Mouse (Mus musculus): ENCODE data around the gene Cidec.

Gene Cidec

GRCm38 (mm10) chr6:113473246-113473645 is 37.7 kb upstream of the Cidec start:
- no peaks in the 10 kb centered on the region for H3K36me3 ChIP-seq (ENCODE audit: insufficient read depth, low read length)
- no peak overlapping the region for H3K4me3 ChIP-seq (replicated peaks; ENCODE audit: low read length)
- no peaks in the 10 kb centered on the region for H3K9me3 ChIP-seq (ENCODE audit: low read length)
- TF ChIP-seq POU5F1 (IDR thresholded peaks at IDR 0.05; ENCODE audit: borderline replicate concordance, low read length) (no peak), CTCF (conservative IDR thresholded peaks at IDR 0.05; ENCODE audit: low read length) (no peak), NANOG (IDR thresholded peaks at IDR 0.05; ENCODE audit: borderline replicate concordance, low read length) (no peak)
- peaks cover 46% of the 10 kb centered on the region for H3K4me1 ChIP-seq (replicated peaks; ENCODE audit: low read depth, low read length)
- peaks cover 56% of the 10 kb centered on the region for H3K27me3 ChIP-seq (ENCODE audit: insufficient read depth, low read length)

DNA sequence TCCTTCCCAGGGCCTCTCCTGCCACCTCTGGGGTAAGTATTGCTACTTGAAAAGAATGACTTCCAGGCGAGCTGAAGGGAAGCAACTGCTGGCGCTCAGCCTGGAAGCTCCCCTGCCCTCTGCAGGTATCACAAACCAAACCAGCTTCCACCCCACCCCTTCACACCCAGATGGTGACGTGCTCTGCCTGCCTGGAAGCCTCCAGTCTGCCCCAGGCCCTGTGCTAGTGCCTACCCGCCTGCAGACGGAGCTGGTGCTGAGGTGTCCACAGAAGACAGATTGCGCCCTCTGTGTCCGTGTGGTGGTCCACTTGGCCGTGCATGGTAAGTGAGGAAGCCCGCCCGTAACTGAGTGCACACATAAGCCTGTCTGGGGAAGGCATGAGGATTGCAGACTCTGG is 36.5 kb upstream of the Cidec start:
- Histone ChIP-seq H3K4me1 (replicated peaks; ENCODE audit: low read depth, low read length) (peaks cover 45% of the 10 kb centered on the region), H3K9me3 (ENCODE audit: low read length) (no peaks in the 10 kb centered on the region), H3K36me3 (ENCODE audit: insufficient read depth, low read length) (no peaks in the 10 kb centered on the region), H3K4me3 (replicated peaks; ENCODE audit: low read length) (peak overlapping the region; percentile 66), H3K27me3 (ENCODE audit: insufficient read depth, low read length) (peaks cover 58% of the 10 kb centered on the region)
- TF ChIP-seq CTCF (conservative IDR thresholded peaks at IDR 0.05; ENCODE audit: low read length) (no peak), NANOG (IDR thresholded peaks at IDR 0.05; ENCODE audit: borderline replicate concordance, low read length) (no peak), POU5F1 (IDR thresholded peaks at IDR 0.05; ENCODE audit: borderline replicate concordance, low read length) (no peak)

DNA sequence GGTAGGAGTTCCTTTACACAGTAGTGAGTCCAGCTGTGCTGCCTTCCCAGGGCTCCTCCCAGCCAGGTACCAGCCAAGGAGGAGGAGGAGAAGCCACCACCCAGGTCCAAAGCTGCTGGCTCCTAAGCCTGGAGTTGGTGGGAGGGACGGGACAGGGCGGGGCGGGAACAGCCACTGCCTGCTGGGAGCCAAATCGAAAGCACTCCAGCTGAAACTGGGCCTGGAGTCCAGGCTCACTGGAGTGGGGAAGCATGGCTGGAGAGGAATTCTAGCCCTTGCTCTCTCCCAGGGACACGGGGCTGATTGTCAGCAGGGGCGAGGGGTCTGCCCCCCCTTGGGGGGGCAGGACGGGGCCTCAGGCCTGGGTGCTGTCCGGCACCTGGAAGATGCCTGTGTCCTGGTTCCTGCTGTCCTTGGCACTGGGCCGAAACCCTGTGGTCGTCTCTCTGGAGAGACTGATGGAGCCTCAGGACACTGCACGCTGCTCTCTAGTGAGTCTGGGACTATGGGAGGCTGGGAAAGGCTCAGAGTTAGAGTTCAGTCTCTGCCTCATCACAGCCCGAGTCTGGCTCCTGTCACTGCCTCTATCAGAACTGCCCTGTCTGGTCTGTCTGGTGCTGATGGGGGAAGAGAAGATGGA is 35.9 kb upstream of the Cidec start, which contains the start of gene Il17rc:
Gene Il17rc, plus strand, starts transcription at position 131 of the 640 bp plus-strand sequence.
- H3K9me3 ChIP-seq (ENCODE audit: low read length), result no peaks in the 10 kb centered on the region
- TF ChIP-seq CTCF (conservative IDR thresholded peaks at IDR 0.05; ENCODE audit: low read length) (no peak), POU5F1 (IDR thresholded peaks at IDR 0.05; ENCODE audit: borderline replicate concordance, low read length) (no peak), NANOG (IDR thresholded peaks at IDR 0.05; ENCODE audit: borderline replicate concordance, low read length) (no peak)
- H3K4me1 ChIP-seq (replicated peaks; ENCODE audit: low read depth, low read length), result peaks cover 45% of the 10 kb centered on the region
- H3K27me3 ChIP-seq (ENCODE audit: insufficient read depth, low read length), result peaks cover 58% of the 10 kb centered on the region
- peak within 1 kb of the TSS; percentile 66 for H3K4me3 ChIP-seq (replicated peaks; ENCODE audit: low read length)
- H3K36me3 ChIP-seq (ENCODE audit: insufficient read depth, low read length), result no peaks in the 10 kb centered on the region

DNA sequence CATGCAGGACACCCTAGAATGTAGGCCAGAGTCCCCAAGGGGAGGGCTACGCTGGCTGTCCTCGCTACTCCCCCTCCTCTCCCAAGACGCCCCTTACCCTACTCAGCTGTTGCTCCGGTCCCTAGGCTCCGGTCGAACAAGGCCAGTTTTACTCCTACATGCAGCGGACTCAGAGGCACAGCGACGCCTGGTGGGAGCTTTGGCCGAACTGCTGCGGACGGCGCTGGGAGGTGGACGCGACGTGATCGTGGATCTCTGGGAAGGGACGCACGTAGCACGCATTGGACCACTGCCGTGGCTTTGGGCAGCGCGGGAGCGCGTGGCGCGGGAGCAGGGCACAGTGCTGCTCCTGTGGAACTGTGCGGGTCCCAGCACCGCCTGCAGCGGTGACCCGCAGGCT is 33.9 kb upstream of the Cidec start:
- peak; percentile 33; the same call in 1 of the 2 replicates for TF ChIP-seq CTCF (conservative IDR thresholded peaks at IDR 0.05; ENCODE audit: low read length)
- TF ChIP-seq POU5F1 (IDR thresholded peaks at IDR 0.05; ENCODE audit: borderline replicate concordance, low read length), result no peak
- TF ChIP-seq NANOG (IDR thresholded peaks at IDR 0.05; ENCODE audit: borderline replicate concordance, low read length), result no peak
- H3K36me3 ChIP-seq (ENCODE audit: insufficient read depth, low read length), result no peaks in the 10 kb centered on the region

GRCm38 (mm10) chr6:113469021-113469420 is 33.5 kb upstream of the Cidec start:
- no peaks in the 10 kb centered on the region for H3K36me3 ChIP-seq (ENCODE audit: insufficient read depth, low read length)
- peak; percentile 81 for TF ChIP-seq CTCF (conservative IDR thresholded peaks at IDR 0.05; ENCODE audit: low read length)
- TF ChIP-seq POU5F1 (IDR thresholded peaks at IDR 0.05; ENCODE audit: borderline replicate concordance, low read length), result no peak
- no peak for TF ChIP-seq NANOG (IDR thresholded peaks at IDR 0.05; ENCODE audit: borderline replicate concordance, low read length)
- H3K4me1 ChIP-seq (replicated peaks; ENCODE audit: low read depth, low read length), result peaks cover 49% of the 10 kb centered on the region
- peaks cover 68% of the 10 kb centered on the region for H3K27me3 ChIP-seq (ENCODE audit: insufficient read depth, low read length)
- no peaks in the 10 kb centered on the region for H3K9me3 ChIP-seq (ENCODE audit: low read length)
- peak overlapping the region; percentile 78 for H3K4me3 ChIP-seq (replicated peaks; ENCODE audit: low read length)

More for the DNA sequence above, 33.9 kb upstream of the Cidec start:
- Histone ChIP-seq H3K27me3 (ENCODE audit: insufficient read depth, low read length) (peaks cover 68% of the 10 kb centered on the region), H3K4me1 (replicated peaks; ENCODE audit: low read depth, low read length) (peaks cover 45% of the 10 kb centered on the region), H3K9me3 (ENCODE audit: low read length) (no peaks in the 10 kb centered on the region), H3K4me3 (replicated peaks; ENCODE audit: low read length) (peak overlapping the region; percentile 78)

DNA sequence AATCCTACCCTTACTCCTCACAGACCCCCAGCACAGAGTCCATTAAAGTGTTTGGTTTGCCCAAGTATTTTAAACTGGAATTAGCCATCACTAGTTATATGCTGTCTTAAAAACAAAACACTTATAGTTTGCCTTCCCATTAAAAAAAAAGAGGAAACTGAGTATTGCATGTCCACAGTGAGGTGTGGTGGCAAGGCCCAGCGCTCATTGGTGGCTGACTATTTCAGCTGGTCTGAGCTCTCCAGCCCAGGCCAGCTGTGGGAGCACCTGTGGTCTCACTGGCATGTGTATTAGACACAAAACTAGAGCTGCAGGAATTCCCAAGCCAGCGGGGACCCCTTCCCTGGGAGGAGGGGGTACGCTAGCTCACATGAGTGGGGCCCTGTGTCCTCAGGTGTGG is 33.0 kb upstream of the Cidec start:
- peaks cover 52% of the 10 kb centered on the region for H3K4me1 ChIP-seq (replicated peaks; ENCODE audit: low read depth, low read length)
- no peaks in the 10 kb centered on the region for H3K9me3 ChIP-seq (ENCODE audit: low read length)
- TF ChIP-seq POU5F1 (IDR thresholded peaks at IDR 0.05; ENCODE audit: borderline replicate concordance, low read length) (no peak), NANOG (IDR thresholded peaks at IDR 0.05; ENCODE audit: borderline replicate concordance, low read length) (no peak), CTCF (conservative IDR thresholded peaks at IDR 0.05; ENCODE audit: low read length) (no peak)
- H3K36me3 ChIP-seq (ENCODE audit: insufficient read depth, low read length), result no peaks in the 10 kb centered on the region
- H3K4me3 ChIP-seq (replicated peaks; ENCODE audit: low read length), result no peak overlapping the region; the same call in 1 of the 2 replicates
- H3K27me3 ChIP-seq (ENCODE audit: insufficient read depth, low read length), result peaks cover 67% of the 10 kb centered on the region

DNA sequence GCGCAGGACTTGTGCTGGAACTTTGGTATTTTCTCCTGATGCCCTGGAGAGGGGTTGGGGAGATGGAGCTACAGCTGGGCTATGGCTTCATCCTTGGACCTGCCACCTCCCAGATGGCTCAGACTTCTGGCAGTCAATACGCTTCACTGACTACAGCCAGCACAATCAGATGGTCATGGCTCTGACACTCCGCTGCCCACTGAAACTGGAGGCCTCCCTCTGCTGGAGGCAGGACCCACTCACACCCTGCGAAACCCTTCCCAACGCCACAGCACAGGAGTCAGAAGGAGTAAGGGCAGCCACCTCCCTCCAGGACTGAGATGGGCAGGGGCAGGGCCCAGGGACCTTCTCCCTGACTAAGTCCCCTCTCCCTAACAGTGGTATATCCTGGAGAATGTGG is 30.0 kb upstream of the Cidec start:
- Histone ChIP-seq H3K27me3 (ENCODE audit: insufficient read depth, low read length) (peaks cover 55% of the 10 kb centered on the region), H3K4me1 (replicated peaks; ENCODE audit: low read depth, low read length) (peaks cover 29% of the 10 kb centered on the region), H3K9me3 (ENCODE audit: low read length) (no peaks in the 10 kb centered on the region), H3K36me3 (ENCODE audit: insufficient read depth, low read length) (no peaks in the 10 kb centered on the region), H3K4me3 (replicated peaks; ENCODE audit: low read length) (no peak overlapping the region)
- TF ChIP-seq CTCF (conservative IDR thresholded peaks at IDR 0.05; ENCODE audit: low read length) (no peak), NANOG (IDR thresholded peaks at IDR 0.05; ENCODE audit: borderline replicate concordance, low read length) (no peak), POU5F1 (IDR thresholded peaks at IDR 0.05; ENCODE audit: borderline replicate concordance, low read length) (no peak)

DNA sequence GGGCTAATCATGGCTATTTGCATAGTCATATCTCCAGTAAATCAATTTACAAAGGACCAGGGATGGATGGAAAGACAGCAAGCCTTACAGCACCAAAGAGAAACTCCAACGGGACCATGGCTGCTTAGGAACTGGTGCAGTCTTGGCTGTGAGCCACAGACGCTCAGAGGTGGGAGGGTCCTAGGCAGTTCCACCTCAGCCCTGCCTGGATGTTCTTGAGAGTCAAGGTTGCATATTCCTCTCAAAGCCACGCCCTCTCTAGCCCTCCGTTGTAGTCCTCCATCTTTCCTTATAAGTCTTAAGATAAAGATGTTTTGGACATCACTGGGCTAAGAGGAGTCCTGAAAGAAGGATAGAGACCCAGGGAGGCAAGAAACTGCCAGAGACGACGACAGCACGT is 28.5 kb upstream of the Cidec start:
- TF ChIP-seq CTCF (conservative IDR thresholded peaks at IDR 0.05; ENCODE audit: low read length), result no peak
- TF ChIP-seq NANOG (IDR thresholded peaks at IDR 0.05; ENCODE audit: borderline replicate concordance, low read length), result no peak
- no peak for TF ChIP-seq POU5F1 (IDR thresholded peaks at IDR 0.05; ENCODE audit: borderline replicate concordance, low read length)
- Histone ChIP-seq H3K4me1 (replicated peaks; ENCODE audit: low read depth, low read length) (peaks cover 17% of the 10 kb centered on the region), H3K9me3 (ENCODE audit: low read length) (no peaks in the 10 kb centered on the region), H3K36me3 (ENCODE audit: insufficient read depth, low read length) (no peaks in the 10 kb centered on the region), H3K27me3 (ENCODE audit: insufficient read depth, low read length) (peaks cover 44% of the 10 kb centered on the region), H3K4me3 (replicated peaks; ENCODE audit: low read length) (no peak overlapping the region)
